In genomic region chr2:169524429-169524828, GRCm38 (mm10) we compare ENCODE assay signal across 25 mouse cellular contexts.
DNase-seq lines count a peak whose midpoint lies in the region; ATAC-seq and TF ChIP-seq lines count a peak whose summit lies in the region.
"Had no signal": no experiment of that assay in that cellular context is flagged by ENCODE, and none has a peak within 500 bp of the region (broad histone marks: within the 10 kb centered on the region; RNA-seq: fewer than 3 reads in every experiment).

No protein-coding gene starts in this region.

- WGBS in kidney, embryonic 14.5 days, result 53% methylated on average over 17 of the region's 17 CpGs
- WGBS in neural tube, embryonic 15.5 days, result 81% methylated on average over 17 of the region's 17 CpGs

- peak overlapping the region; percentile 13; the same call in 1 of the 2 replicates for H3K4me3 ChIP-seq in gastrocnemius, adult 2 months
- no peak overlapping the region for H3K4me3 ChIP-seq in kidney, embryonic 14.5 days (ENCODE audit: low read length)
- H3K4me3 ChIP-seq in neural tube, embryonic 15.5 days (replicated peaks), result no peak overlapping the region
- H3K4me3 ChIP-seq: embryonic facial prominence, embryonic 13.5 days; heart, adult 2 months; hindbrain, embryonic 12.5 days; limb, embryonic 12.5 days; liver, embryonic 12.5 days; myocyte; neural tube, embryonic 13.5 days; stomach, embryonic 15.5 days had no signal

- intact Hi-C loops in gastrocnemius, adult 2 months (cut with DNase I), result no loop called here

- peaks cover 17% of the 10 kb centered on the region; the same call in 1 of the 2 replicates for H3K4me1 ChIP-seq in kidney, embryonic 14.5 days (ENCODE audit: control insufficient read depth, insufficient read depth, low read length)
- no peaks in the 10 kb centered on the region for H3K4me1 ChIP-seq in neural tube, embryonic 15.5 days
- H3K4me1 ChIP-seq: liver, embryonic 12.5 days had no signal

- no peaks in the 10 kb centered on the region for H3K36me3 ChIP-seq in kidney, embryonic 14.5 days (ENCODE audit: control insufficient read depth, insufficient read depth, low read length)
- no peaks in the 10 kb centered on the region for H3K36me3 ChIP-seq in neural tube, embryonic 15.5 days
- H3K36me3 ChIP-seq: embryonic facial prominence, embryonic 13.5 days; hindbrain, embryonic 12.5 days; limb, embryonic 12.5 days; liver, embryonic 12.5 days; neural tube, embryonic 13.5 days; stomach, embryonic 15.5 days had no signal

- no peaks in the 10 kb centered on the region for H3K9me3 ChIP-seq in kidney, embryonic 14.5 days (ENCODE audit: control insufficient read depth, low read length)
- no peaks in the 10 kb centered on the region for H3K9me3 ChIP-seq in neural tube, embryonic 15.5 days (replicated peaks)
- H3K9me3 ChIP-seq: embryonic facial prominence, embryonic 13.5 days; hindbrain, embryonic 12.5 days; limb, embryonic 12.5 days; liver, embryonic 12.5 days; neural tube, embryonic 13.5 days; stomach, embryonic 15.5 days had no signal

- H3K4me2 ChIP-seq in kidney, embryonic 14.5 days (replicated peaks; ENCODE audit: low read depth, low read length), result peak overlapping the region; percentile 18; the same call in 1 of the 2 replicates
- no peak overlapping the region for H3K4me2 ChIP-seq in neural tube, embryonic 15.5 days
- H3K4me2 ChIP-seq: embryonic facial prominence, embryonic 13.5 days; hindbrain, embryonic 12.5 days; limb, embryonic 12.5 days; liver, embryonic 12.5 days; neural tube, embryonic 13.5 days; stomach, embryonic 15.5 days had no signal

- no peak for TF ChIP-seq CTCF in gastrocnemius, adult 2 months (IDR thresholded peaks at IDR 0.05)

- no peak for ATAC-seq in kidney, embryonic 14.5 days (ENCODE audit: low FRiP score, low TSS enrichment)
- ATAC-seq in neural tube, embryonic 15.5 days (ENCODE audit: low FRiP score), result no peak
- ATAC-seq: forebrain, embryonic 14.5 days; liver, embryonic 12.5 days had no signal

- no peaks in the 10 kb centered on the region for H3K27me3 ChIP-seq in kidney, embryonic 14.5 days (ENCODE audit: control insufficient read depth, insufficient read depth, low read length)
- no peaks in the 10 kb centered on the region for H3K27me3 ChIP-seq in neural tube, embryonic 15.5 days (replicated peaks)
- H3K27me3 ChIP-seq: embryonic facial prominence, embryonic 13.5 days; hindbrain, embryonic 12.5 days; limb, embryonic 12.5 days; liver, embryonic 12.5 days; neural tube, embryonic 13.5 days; stomach, embryonic 15.5 days had no signal

- H3K9ac ChIP-seq in kidney, embryonic 14.5 days (ENCODE audit: low read depth, low read length), result no peak overlapping the region
- no peak overlapping the region for H3K9ac ChIP-seq in neural tube, embryonic 15.5 days (replicated peaks)
- H3K9ac ChIP-seq: embryonic facial prominence, embryonic 13.5 days; hindbrain, embryonic 12.5 days; limb, embryonic 12.5 days; liver, embryonic 12.5 days; neural tube, embryonic 13.5 days; stomach, embryonic 15.5 days had no signal

- H3K27ac ChIP-seq in gastrocnemius, adult 2 months, result no peak overlapping the region
- no peak overlapping the region for H3K27ac ChIP-seq in kidney, embryonic 14.5 days (ENCODE audit: low read depth, low read length)
- no peak overlapping the region for H3K27ac ChIP-seq in neural tube, embryonic 15.5 days (replicated peaks)
- H3K27ac ChIP-seq: embryonic facial prominence, embryonic 13.5 days; heart, adult 2 months; hindbrain, embryonic 12.5 days; limb, embryonic 12.5 days; liver, embryonic 12.5 days; neural tube, embryonic 13.5 days; stomach, embryonic 15.5 days had no signal

- DNase-seq in gastrocnemius, adult 2 months, result no peak
- no peak for DNase-seq in gastrocnemius, postnatal 10 days
- DNase-seq in right cerebral cortex, postnatal 25 days, result peak; percentile 9
- DNase-seq in right cerebral cortex, postnatal 14 days, result no peak
- DNase-seq in kidney, postnatal 25 days, result peak; percentile 11 to 52
- DNase-seq in lung, postnatal 14 days, result no peak
- DNase-seq: adrenal gland, postnatal 25 days; cerebellum, postnatal 14 days; gastrocnemius, postnatal 25 days; heart, adult 2 months; lung, adult 18-20 months; lung, postnatal 10 days; midbrain, embryonic 14.5 days; thymus, adult 2 months; thymus, postnatal 4 days had no signal

Comparison
In these comparisons a context has a peak if more than half of its experiments do, and no peak if none do; other contexts are left out.
1. DNase-seq: peak in right cerebral cortex, postnatal 25 days (single experiment) and kidney, postnatal 25 days (2 of 2); none in gastrocnemius, adult 2 months (single experiment), gastrocnemius, postnatal 10 days (single experiment), right cerebral cortex, postnatal 14 days (single experiment) and lung, postnatal 14 days (single experiment).